Mouse (Mus musculus): ENCODE results near the gene Rrm1. TPM values are rescaled to one million over a fixed set of nuclear protein-coding genes. Genes with fewer than 3 reads are reported as not detected.

Gene Rrm1
- 4.1 TPM for polyA plus RNA-seq (2015; fragmentation: Illumina TruSeq; extraction: RNeasy Lipid Tissue Mini Kit (QIAGEN cat#74804); ENCODE audit: insufficient read depth, low read depth, low replicate concordance)

GRCm38 (mm10) chr7:102441657-102442391, at the start of gene Rrm1:
Gene Rrm1 (plus strand): TSS chr7:102441695.

GRCm38 (mm10) chr7:102481579-102481978, 40.1 kb downstream of the Rrm1 start, which contains the start of gene Olfr543:
Gene Olfr543 (minus strand): TSS chr7:102481679.

DNA sequence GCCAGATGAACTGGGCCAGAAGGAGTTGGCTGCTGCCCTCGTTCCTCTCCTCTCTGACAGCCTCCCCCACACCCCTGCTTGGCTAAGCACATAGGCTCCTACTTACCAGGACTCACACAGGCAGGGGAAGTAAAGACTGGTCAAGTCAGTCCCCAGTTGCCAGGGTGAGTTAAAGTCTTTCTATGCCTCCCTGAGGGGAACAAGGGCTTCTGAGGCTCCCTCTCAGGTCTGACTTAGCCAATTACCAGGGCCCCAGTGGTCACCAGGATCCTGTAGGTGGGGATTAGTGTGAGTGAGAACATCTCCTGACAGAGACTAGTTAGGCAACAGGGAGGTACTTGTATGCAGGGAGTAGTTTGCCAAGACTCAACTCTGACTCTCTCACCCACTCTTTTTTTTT, 46.7 kb downstream of the Rrm1 start, which contains the start of gene Olfr544:
Olfr544 (minus strand) TSS at position 153 of the 400 bp plus-strand sequence.

DNA sequence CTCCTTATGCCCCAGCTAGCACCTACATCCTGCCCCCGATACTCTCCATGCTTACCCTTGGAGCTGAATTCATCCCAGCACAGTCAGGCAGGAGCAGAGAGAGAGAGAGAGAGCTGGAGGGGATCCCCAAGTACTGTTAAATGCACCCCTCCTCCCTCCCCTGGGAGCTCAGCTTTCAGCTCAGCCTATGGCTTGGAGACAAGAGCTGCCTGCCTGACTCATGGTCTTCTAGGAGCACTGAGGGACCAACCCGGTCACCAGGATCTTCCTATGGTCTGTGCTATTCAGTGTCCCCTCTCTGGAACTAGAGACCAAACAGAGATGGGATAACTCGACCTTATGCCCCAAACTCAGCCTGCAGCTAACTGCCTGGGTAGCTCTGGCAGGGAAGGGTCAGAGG, 58.0 kb downstream of the Rrm1 start, which contains the start of gene Olfr545:
Olfr545 (minus strand) TSS at position 101 of the 400 bp plus-strand sequence.

Other genes starting within 250 kb of the Rrm1 start
- 6.5 TPM for gene Nup98, start 231.5 kb upstream of the Rrm1 start, polyA plus RNA-seq (2015; fragmentation: Illumina TruSeq; extraction: RNeasy Lipid Tissue Mini Kit (QIAGEN cat#74804); ENCODE audit: insufficient read depth, low read depth, low replicate concordance)
- gene Pgap2, start 231.5 kb upstream of the Rrm1 start, polyA plus RNA-seq (2015; fragmentation: Illumina TruSeq; extraction: RNeasy Lipid Tissue Mini Kit (QIAGEN cat#74804); ENCODE audit: insufficient read depth, low read depth, low replicate concordance): 12.6 TPM
- gene Rhog, start 185.6 kb upstream of the Rrm1 start, polyA plus RNA-seq (2015; fragmentation: Illumina TruSeq; extraction: RNeasy Lipid Tissue Mini Kit (QIAGEN cat#74804); ENCODE audit: insufficient read depth, low read depth, low replicate concordance): 16.1 TPM
- gene Stim1, start 173.9 kb upstream of the Rrm1 start, polyA plus RNA-seq (2015; fragmentation: Illumina TruSeq; extraction: RNeasy Lipid Tissue Mini Kit (QIAGEN cat#74804); ENCODE audit: insufficient read depth, low read depth, low replicate concordance): 9.1 TPM
- not detected for gene Olfr543, start 40.0 kb downstream of the Rrm1 start, polyA plus RNA-seq (2015; fragmentation: Illumina TruSeq; extraction: RNeasy Lipid Tissue Mini Kit (QIAGEN cat#74804); ENCODE audit: insufficient read depth, low read depth, low replicate concordance)
- gene Olfr544, start 46.6 kb downstream of the Rrm1 start, polyA plus RNA-seq (2015; fragmentation: Illumina TruSeq; extraction: RNeasy Lipid Tissue Mini Kit (QIAGEN cat#74804); ENCODE audit: insufficient read depth, low read depth, low replicate concordance): not detected
- not detected for gene Olfr545, start 57.9 kb downstream of the Rrm1 start, polyA plus RNA-seq (2015; fragmentation: Illumina TruSeq; extraction: RNeasy Lipid Tissue Mini Kit (QIAGEN cat#74804); ENCODE audit: insufficient read depth, low read depth, low replicate concordance)
- not detected for gene Olfr547, start 93.1 kb downstream of the Rrm1 start, polyA plus RNA-seq (2015; fragmentation: Illumina TruSeq; extraction: RNeasy Lipid Tissue Mini Kit (QIAGEN cat#74804); ENCODE audit: insufficient read depth, low read depth, low replicate concordance)
- gene Olfr548-ps1, start 99.2 kb downstream of the Rrm1 start, polyA plus RNA-seq (2015; fragmentation: Illumina TruSeq; extraction: RNeasy Lipid Tissue Mini Kit (QIAGEN cat#74804); ENCODE audit: insufficient read depth, low read depth, low replicate concordance): not detected
- gene Olfr549, start 108.2 kb downstream of the Rrm1 start, polyA plus RNA-seq (2015; fragmentation: Illumina TruSeq; extraction: RNeasy Lipid Tissue Mini Kit (QIAGEN cat#74804); ENCODE audit: insufficient read depth, low read depth, low replicate concordance): not detected
- 3.7 TPM for gene Trim21, start 123.8 kb downstream of the Rrm1 start, polyA plus RNA-seq (2015; fragmentation: Illumina TruSeq; extraction: RNeasy Lipid Tissue Mini Kit (QIAGEN cat#74804); ENCODE audit: insufficient read depth, low read depth, low replicate concordance)
- gene Olfr550, start 129.7 kb downstream of the Rrm1 start, polyA plus RNA-seq (2015; fragmentation: Illumina TruSeq; extraction: RNeasy Lipid Tissue Mini Kit (QIAGEN cat#74804); ENCODE audit: insufficient read depth, low read depth, low replicate concordance): not detected
- not detected for gene Olfr551, start 150.2 kb downstream of the Rrm1 start, polyA plus RNA-seq (2015; fragmentation: Illumina TruSeq; extraction: RNeasy Lipid Tissue Mini Kit (QIAGEN cat#74804); ENCODE audit: insufficient read depth, low read depth, low replicate concordance)
- gene Olfr552, start 156.1 kb downstream of the Rrm1 start, polyA plus RNA-seq (2015; fragmentation: Illumina TruSeq; extraction: RNeasy Lipid Tissue Mini Kit (QIAGEN cat#74804); ENCODE audit: insufficient read depth, low read depth, low replicate concordance): not detected
- gene Olfr553, start 176.5 kb downstream of the Rrm1 start, polyA plus RNA-seq (2015; fragmentation: Illumina TruSeq; extraction: RNeasy Lipid Tissue Mini Kit (QIAGEN cat#74804); ENCODE audit: insufficient read depth, low read depth, low replicate concordance): not detected
- not detected for gene Olfr554, start 196.7 kb downstream of the Rrm1 start, polyA plus RNA-seq (2015; fragmentation: Illumina TruSeq; extraction: RNeasy Lipid Tissue Mini Kit (QIAGEN cat#74804); ENCODE audit: insufficient read depth, low read depth, low replicate concordance)
- gene Olfr555, start 217.1 kb downstream of the Rrm1 start, polyA plus RNA-seq (2015; fragmentation: Illumina TruSeq; extraction: RNeasy Lipid Tissue Mini Kit (QIAGEN cat#74804); ENCODE audit: insufficient read depth, low read depth, low replicate concordance): not detected
- not detected for gene Olfr556, start 223.2 kb downstream of the Rrm1 start, polyA plus RNA-seq (2015; fragmentation: Illumina TruSeq; extraction: RNeasy Lipid Tissue Mini Kit (QIAGEN cat#74804); ENCODE audit: insufficient read depth, low read depth, low replicate concordance)
- gene Trim68, start 245.6 kb downstream of the Rrm1 start, polyA plus RNA-seq (2015; fragmentation: Illumina TruSeq; extraction: RNeasy Lipid Tissue Mini Kit (QIAGEN cat#74804); ENCODE audit: insufficient read depth, low read depth, low replicate concordance): 4.4 TPM

Data from pancreas, adult 10 weeks (tissue).